Mouse (Mus musculus): ENCODE measurements around the gene Fuk. TPM values are rescaled to one million over a fixed set of nuclear protein-coding genes. Genes with fewer than 3 reads are reported as not detected.

Gene Fuk
- 7.1 and 10.4 TPM in 2 replicates for polyA plus RNA-seq (2014; fragmentation: Nextera tagmentation; extraction: Ambion mirVana)

GRCm38 (mm10) chr8:110901839-110902578, at the start of gene Fuk:
Gene Fuk, minus strand, starts transcription at chr8:110902488.
- no peaks in the 10 kb centered on the region for H3K4me1 ChIP-seq (ENCODE audit: control insufficient read depth, insufficient read depth, low read length)
- H3K4me2 ChIP-seq (replicated peaks; ENCODE audit: low read depth, low read length) = peak within 1 kb of the TSS; percentile 52
- H3K27me3 ChIP-seq (ENCODE audit: control insufficient read depth, insufficient read depth, low read length) = no peaks in the 10 kb centered on the region
- H3K9me3 ChIP-seq (ENCODE audit: control insufficient read depth, low read length) = no peaks in the 10 kb centered on the region
- no peaks in the 10 kb centered on the region for H3K36me3 ChIP-seq (ENCODE audit: control insufficient read depth, insufficient read depth, low read length)
- H3K4me3 ChIP-seq (ENCODE audit: low read length) = peak within 1 kb of the TSS; percentile 61
- peak within 1 kb of the TSS; percentile 68 for H3K9ac ChIP-seq (ENCODE audit: low read depth, low read length)
- no peak within 1 kb of the TSS for H3K27ac ChIP-seq (ENCODE audit: low read depth, low read length)
- 2% methylated on average over 30 of the region's 30 CpGs for WGBS
- peak; percentile 92 for ATAC-seq (ENCODE audit: low FRiP score, low TSS enrichment)

GRCm38 (mm10) chr8:110950065-110950484, 47.8 kb upstream of the Fuk start:
- peaks cover 6% of the 10 kb centered on the region; the same call in 1 of the 2 replicates for H3K4me1 ChIP-seq (ENCODE audit: control insufficient read depth, insufficient read depth, low read length)
- H3K27me3 ChIP-seq (ENCODE audit: control insufficient read depth, insufficient read depth, low read length) = no peaks in the 10 kb centered on the region
- H3K4me3 ChIP-seq (ENCODE audit: low read length) = no peak overlapping the region
- peaks cover 3% of the 10 kb centered on the region; the same call in 1 of the 2 replicates for H3K36me3 ChIP-seq (ENCODE audit: control insufficient read depth, insufficient read depth, low read length)
- no peak overlapping the region for H3K27ac ChIP-seq (ENCODE audit: low read depth, low read length)
- WGBS = 79% methylated on average over 17 of the region's 17 CpGs
- H3K9me3 ChIP-seq (ENCODE audit: control insufficient read depth, low read length) = no peaks in the 10 kb centered on the region
- no peak overlapping the region for H3K4me2 ChIP-seq (replicated peaks; ENCODE audit: low read depth, low read length)
- H3K9ac ChIP-seq (ENCODE audit: low read depth, low read length) = no peak overlapping the region
- ATAC-seq (ENCODE audit: low FRiP score, low TSS enrichment) = no peak

GRCm38 (mm10) chr8:110945716-110946115, 43.4 kb upstream of the Fuk start:
- H3K27me3 ChIP-seq (ENCODE audit: control insufficient read depth, insufficient read depth, low read length) = no peaks in the 10 kb centered on the region
- no peaks in the 10 kb centered on the region for H3K36me3 ChIP-seq (ENCODE audit: control insufficient read depth, insufficient read depth, low read length)
- H3K9ac ChIP-seq (ENCODE audit: low read depth, low read length) = no peak overlapping the region
- H3K4me1 ChIP-seq (ENCODE audit: control insufficient read depth, insufficient read depth, low read length) = peaks cover 10% of the 10 kb centered on the region; the same call in 1 of the 2 replicates
- H3K4me2 ChIP-seq (replicated peaks; ENCODE audit: low read depth, low read length) = no peak overlapping the region
- no peak overlapping the region for H3K4me3 ChIP-seq (ENCODE audit: low read length)
- H3K27ac ChIP-seq (ENCODE audit: low read depth, low read length) = no peak overlapping the region
- H3K9me3 ChIP-seq (ENCODE audit: control insufficient read depth, low read length) = no peaks in the 10 kb centered on the region
- no peak for ATAC-seq (ENCODE audit: low FRiP score, low TSS enrichment)
- 70% methylated on average over 4 of the region's 4 CpGs for WGBS

- no peak overlapping the region for H3K4me2 ChIP-seq (replicated peaks; ENCODE audit: low read depth, low read length)
- no peaks in the 10 kb centered on the region for H3K27me3 ChIP-seq (ENCODE audit: control insufficient read depth, insufficient read depth, low read length)
- H3K27ac ChIP-seq (ENCODE audit: low read depth, low read length) = no peak overlapping the region
- 86% methylated on average over 7 of the region's 7 CpGs for WGBS
- H3K36me3 ChIP-seq (ENCODE audit: control insufficient read depth, insufficient read depth, low read length) = no peaks in the 10 kb centered on the region
- H3K9ac ChIP-seq (ENCODE audit: low read depth, low read length) = no peak overlapping the region
- no peak for ATAC-seq (ENCODE audit: low FRiP score, low TSS enrichment)
- H3K4me3 ChIP-seq (ENCODE audit: low read length) = no peak overlapping the region
- peaks cover 10% of the 10 kb centered on the region; the same call in 1 of the 2 replicates for H3K4me1 ChIP-seq (ENCODE audit: control insufficient read depth, insufficient read depth, low read length)
- no peaks in the 10 kb centered on the region for H3K9me3 ChIP-seq (ENCODE audit: control insufficient read depth, low read length)
These were observed 42.1 kb upstream of the Fuk start for GRCm38 (mm10) chr8:110944276-110944876.

GRCm38 (mm10) chr8:110941453-110941948, 39.2 kb upstream of the Fuk start:
- no peaks in the 10 kb centered on the region for H3K9me3 ChIP-seq (ENCODE audit: control insufficient read depth, low read length)
- H3K4me2 ChIP-seq (replicated peaks; ENCODE audit: low read depth, low read length) = no peak overlapping the region
- H3K9ac ChIP-seq (ENCODE audit: low read depth, low read length) = no peak overlapping the region
- no peaks in the 10 kb centered on the region for H3K36me3 ChIP-seq (ENCODE audit: control insufficient read depth, insufficient read depth, low read length)
- no peak overlapping the region for H3K4me3 ChIP-seq (ENCODE audit: low read length)
- WGBS = 34% methylated on average over 10 of the region's 10 CpGs
- no peaks in the 10 kb centered on the region for H3K27me3 ChIP-seq (ENCODE audit: control insufficient read depth, insufficient read depth, low read length)
- peak overlapping the region; percentile 73; the same call in 1 of the 2 replicates for H3K27ac ChIP-seq (ENCODE audit: low read depth, low read length)
- peaks cover 13% of the 10 kb centered on the region; the same call in 1 of the 2 replicates for H3K4me1 ChIP-seq (ENCODE audit: control insufficient read depth, insufficient read depth, low read length)
- ATAC-seq (ENCODE audit: low FRiP score, low TSS enrichment) = peak; percentile 79

DNA sequence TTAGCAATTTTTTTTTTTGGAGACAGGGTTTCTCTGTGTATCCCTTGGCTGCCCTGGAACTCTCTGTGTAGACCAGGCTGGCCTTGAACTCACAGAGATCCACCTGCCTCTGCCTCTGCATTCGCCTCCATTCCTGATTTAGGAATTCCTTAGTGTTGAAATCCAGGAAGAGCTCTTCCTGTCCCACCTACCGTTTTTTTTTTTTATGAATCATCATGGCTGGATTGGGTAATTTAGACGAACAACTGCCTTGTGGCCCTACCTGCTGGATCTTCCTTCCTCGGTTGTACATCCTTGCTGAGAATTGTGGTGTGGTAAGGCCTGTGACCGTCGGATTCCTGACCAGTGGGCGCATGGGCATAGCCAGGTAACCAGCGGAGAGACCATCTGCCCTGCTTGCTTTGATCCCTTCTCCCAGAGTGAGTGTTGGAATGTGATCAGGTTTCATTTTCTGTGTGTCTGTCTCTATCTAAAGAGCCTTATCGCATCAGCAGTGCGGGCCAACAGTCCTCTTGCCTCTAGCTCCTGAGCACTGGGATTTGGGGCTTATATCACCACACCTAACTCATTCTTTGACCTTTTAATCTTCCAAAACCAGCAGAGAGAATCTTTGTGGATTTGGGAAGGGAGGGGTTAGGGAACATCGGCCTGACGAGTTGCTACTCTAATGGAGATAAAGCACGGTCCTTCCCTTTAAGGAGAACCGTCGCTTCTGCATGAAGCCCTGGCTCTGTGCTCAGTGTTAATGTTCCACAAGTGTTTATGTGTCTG, 38.6 kb upstream of the Fuk start:
- Histone ChIP-seq H3K36me3 (ENCODE audit: control insufficient read depth, insufficient read depth, low read length) (no peaks in the 10 kb centered on the region), H3K4me1 (ENCODE audit: control insufficient read depth, insufficient read depth, low read length) (peaks cover 13% of the 10 kb centered on the region; the same call in 1 of the 2 replicates), H3K4me2 (replicated peaks; ENCODE audit: low read depth, low read length) (no peak overlapping the region), H3K4me3 (ENCODE audit: low read length) (no peak overlapping the region), H3K9me3 (ENCODE audit: control insufficient read depth, low read length) (no peaks in the 10 kb centered on the region), H3K9ac (ENCODE audit: low read depth, low read length) (no peak overlapping the region), H3K27ac (ENCODE audit: low read depth, low read length) (peak overlapping the region; percentile 73; the same call in 1 of the 2 replicates), H3K27me3 (ENCODE audit: control insufficient read depth, insufficient read depth, low read length) (no peaks in the 10 kb centered on the region)
- ATAC-seq (ENCODE audit: low FRiP score, low TSS enrichment) = no peak
- WGBS = 76% methylated on average over 15 of the region's 15 CpGs

DNA sequence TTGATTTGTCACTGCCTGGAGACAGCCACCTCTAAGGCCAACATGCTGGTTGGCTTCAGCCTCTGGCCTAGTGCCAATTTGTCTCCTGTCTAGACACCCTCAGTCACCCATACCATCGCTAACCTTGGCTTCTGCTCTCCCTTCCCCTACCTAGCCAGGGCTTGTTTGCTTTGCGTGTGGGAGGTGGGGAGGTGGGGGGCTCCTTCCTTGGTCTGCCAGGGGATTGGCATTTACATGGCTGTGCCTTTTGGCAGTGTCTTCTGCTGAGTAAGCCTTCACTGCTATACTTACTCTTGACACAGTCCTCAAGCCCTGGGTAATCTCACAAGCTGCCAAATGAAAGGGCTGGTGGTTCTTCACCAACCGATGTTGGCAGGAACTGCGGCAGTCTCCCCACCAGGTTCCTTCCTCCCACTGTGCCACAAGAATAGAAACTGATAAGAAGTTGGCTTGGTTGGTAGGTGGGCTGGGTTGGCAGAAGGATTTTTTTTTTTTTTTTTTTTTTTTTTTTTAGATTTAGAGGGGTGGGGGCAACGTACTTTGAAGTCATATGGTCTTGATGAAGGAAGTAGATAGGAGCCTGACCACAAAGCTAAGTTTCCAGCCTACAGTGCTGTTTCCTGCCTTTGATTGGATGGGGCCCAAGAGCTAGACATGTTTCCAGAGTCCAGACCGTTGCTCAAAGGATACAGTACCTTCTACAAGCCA, 36.7 kb upstream of the Fuk start:
- Histone ChIP-seq H3K4me2 (replicated peaks; ENCODE audit: low read depth, low read length) (no peak overlapping the region), H3K4me3 (ENCODE audit: low read length) (no peak overlapping the region), H3K4me1 (ENCODE audit: control insufficient read depth, insufficient read depth, low read length) (peaks cover 13% of the 10 kb centered on the region; the same call in 1 of the 2 replicates), H3K27ac (ENCODE audit: low read depth, low read length) (no peak overlapping the region), H3K9ac (ENCODE audit: low read depth, low read length) (no peak overlapping the region), H3K9me3 (ENCODE audit: control insufficient read depth, low read length) (no peaks in the 10 kb centered on the region), H3K27me3 (ENCODE audit: control insufficient read depth, insufficient read depth, low read length) (no peaks in the 10 kb centered on the region), H3K36me3 (ENCODE audit: control insufficient read depth, insufficient read depth, low read length) (no peaks in the 10 kb centered on the region)
- ATAC-seq (ENCODE audit: low FRiP score, low TSS enrichment) = peak; percentile 62
- WGBS = 63% methylated on average over 6 of the region's 6 CpGs

- no peak overlapping the region for H3K9ac ChIP-seq (ENCODE audit: low read depth, low read length)
- no peaks in the 10 kb centered on the region for H3K27me3 ChIP-seq (ENCODE audit: control insufficient read depth, insufficient read depth, low read length)
- peaks cover 13% of the 10 kb centered on the region; the same call in 1 of the 2 replicates for H3K4me1 ChIP-seq (ENCODE audit: control insufficient read depth, insufficient read depth, low read length)
- no peaks in the 10 kb centered on the region for H3K36me3 ChIP-seq (ENCODE audit: control insufficient read depth, insufficient read depth, low read length)
- H3K27ac ChIP-seq (ENCODE audit: low read depth, low read length) = no peak overlapping the region
- no peak for ATAC-seq (ENCODE audit: low FRiP score, low TSS enrichment)
- no peak overlapping the region for H3K4me3 ChIP-seq (ENCODE audit: low read length)
- WGBS = 94% methylated on average over 12 of the region's 12 CpGs
- no peaks in the 10 kb centered on the region for H3K9me3 ChIP-seq (ENCODE audit: control insufficient read depth, low read length)
- H3K4me2 ChIP-seq (replicated peaks; ENCODE audit: low read depth, low read length) = no peak overlapping the region
These were observed 33.9 kb upstream of the Fuk start for GRCm38 (mm10) chr8:110936217-110936616.
